Mouse (Mus musculus) MEL (cell line): ENCODE data around the gene Mpig6b. TPM values are rescaled to one million over a fixed set of nuclear protein-coding genes. Genes with fewer than 3 reads are reported as not detected.

ENCODE experiments used
- DNase-seq: peaks from one replicate; pipeline ENCODE4 v3.0.0; 2011; ENCODE audit warnings: low read depth, low spot score
- H3K27ac ChIP-seq: 2 replicates; pipeline ENCODE4 v1.5.1; 2012; ENCODE audit warnings: low read depth, mild to moderate bottlenecking, control low read depth, low read length, moderate library complexity; ENCODE audit not compliant: control insufficient read depth
- H3K27me3 ChIP-seq, 2 experiments: fragments of 150-350 bp in 1 of 2; sonication (generic) in 1 of 2; 2 replicates each; pipeline ENCODE4 v1.6.1; 2012; ENCODE audit warnings: low read length in 2 of 2, mild to moderate bottlenecking in 2 of 2, improper control_type of control experiment in 1 of 2, moderate library complexity in 1 of 2; ENCODE audit not compliant: insufficient read depth in 2 of 2, control insufficient read depth in 1 of 2
- H3K36me3 ChIP-seq, 2 experiments: 2 replicates each; pipeline ENCODE4 v1.6.1; 2012 to 2014; ENCODE audit warnings: low read length in 2 of 2, improper control_type of control experiment in 1 of 2, inconsistent platforms in 1 of 2, mild to moderate bottlenecking in 1 of 2; ENCODE audit not compliant: insufficient read depth in 2 of 2, control insufficient read depth in 1 of 2
- H3K4me1 ChIP-seq, 2 experiments: fragments of 150-350 bp in 1 of 2; sonication (generic) in 1 of 2; 2 replicates each; pipeline ENCODE4 v1.6.1; 2012; ENCODE audit warnings: low read length in 2 of 2, improper control_type of control experiment in 1 of 2, mild to moderate bottlenecking in 1 of 2; ENCODE audit not compliant: insufficient read depth in 2 of 2, control insufficient read depth in 1 of 2
- H3K4me3 ChIP-seq, 2 experiments: fragments of 150-350 bp in 1 of 2; sonication (generic) in 1 of 2; 2 replicates each; pipeline ENCODE4 v1.5.1; 2012; ENCODE audit warnings: low read depth in 2 of 2, low read length in 2 of 2, mild to moderate bottlenecking in 2 of 2, moderate library complexity in 2 of 2, control low read depth in 1 of 2, improper control_type of control experiment in 1 of 2; ENCODE audit not compliant: control insufficient read depth in 1 of 2, insufficient read depth in 1 of 2
- H3K79me2 ChIP-seq: 2 replicates; pipeline ENCODE4 v1.6.1; 2012; ENCODE audit warnings: mild to moderate bottlenecking, low read length, moderate library complexity; ENCODE audit not compliant: control insufficient read depth, poor library complexity, insufficient read depth
- H3K9ac ChIP-seq: 2 replicates; pipeline ENCODE4 v1.6.1; 2012; ENCODE audit warnings: low read depth, mild to moderate bottlenecking, control low read depth, low read length, moderate library complexity; ENCODE audit not compliant: control insufficient read depth, poor library complexity, severe bottlenecking
- H3K9me3 ChIP-seq: fragments of 150-350 bp; sonication (generic); replicated peaks from 2 replicates; pipeline ENCODE4 v1.6.1; 2012; ENCODE audit warnings: mild to moderate bottlenecking, low read length, improper control_type of control experiment, moderate library complexity; ENCODE audit not compliant: insufficient read depth
- BHLHE40 ChIP-seq: IDR thresholded peaks from 2 replicates; pipeline ENCODE4 v1.6.1; 2012; ENCODE audit warnings: low read depth, mild to moderate bottlenecking, inconsistent platforms, low read length, improper control_type of control experiment, borderline replicate concordance
- CHD2 ChIP-seq: IDR thresholded peaks from 2 replicates; pipeline ENCODE4 v1.6.1; 2011; ENCODE audit warnings: low read length, improper control_type of control experiment
- CTCF ChIP-seq, 3 experiments: IDR thresholded peaks in 2 of 3; conservative IDR thresholded peaks in 1 of 3; 2 replicates each; pipeline ENCODE4 v1.5.1; 2011 to 2012; ENCODE audit warnings: low read length in 3 of 3, low read depth in 2 of 3, mild to moderate bottlenecking in 2 of 3, improper control_type of control experiment in 1 of 3, inconsistent platforms in 1 of 3, mixed read lengths in 1 of 3, moderate library complexity in 1 of 3; ENCODE audit not compliant: control insufficient read depth in 1 of 3, insufficient read depth in 1 of 3, poor library complexity in 1 of 3, severe bottlenecking in 1 of 3
- E2F4 ChIP-seq: IDR thresholded peaks from 2 replicates; pipeline ENCODE4 v1.6.1; 2011; ENCODE audit warnings: low read depth, low read length, improper control_type of control experiment, borderline replicate concordance
- ELF1 ChIP-seq: IDR thresholded peaks from 2 replicates; pipeline ENCODE4 v1.6.1; 2014; ENCODE audit warnings: low read depth, mild to moderate bottlenecking, inconsistent platforms, low read length, improper control_type of control experiment, moderate library complexity
- EP300 ChIP-seq, 2 experiments: IDR thresholded peaks; 2 replicates each; pipeline ENCODE4 v1.6.1; 2011; ENCODE audit warnings: improper control_type of control experiment in 2 of 2, low read length in 2 of 2, low read depth in 1 of 2, mild to moderate bottlenecking in 1 of 2
- ETS1 ChIP-seq: IDR thresholded peaks from 2 replicates; pipeline ENCODE4 v1.6.1; 2012; ENCODE audit warnings: low read depth, mild to moderate bottlenecking, inconsistent platforms, low read length, improper control_type of control experiment, moderate library complexity
- GABPA ChIP-seq: IDR thresholded peaks from 2 replicates; pipeline ENCODE4 v1.6.1; 2012; ENCODE audit warnings: low read depth, mild to moderate bottlenecking, inconsistent platforms, low read length, improper control_type of control experiment, moderate library complexity
- HCFC1 ChIP-seq: IDR thresholded peaks from 2 replicates; pipeline ENCODE4 v1.6.1; 2012; ENCODE audit warnings: low read depth, mild to moderate bottlenecking, inconsistent platforms, low read length, improper control_type of control experiment, moderate library complexity
- JUND ChIP-seq: IDR thresholded peaks from 2 replicates; pipeline ENCODE4 v1.6.1; 2011; ENCODE audit warnings: low read depth, mild to moderate bottlenecking, improper control_type of control experiment, low read length
- KAT2A ChIP-seq: conservative IDR thresholded peaks from 2 replicates; pipeline ENCODE4 v1.6.1; 2012; ENCODE audit warnings: low read depth, low read length, improper control_type of control experiment, inconsistent platforms
- MAX ChIP-seq: IDR thresholded peaks from 2 replicates; pipeline ENCODE4 v1.6.1; 2011; ENCODE audit warnings: low read length, improper control_type of control experiment
- MXI1 ChIP-seq: IDR thresholded peaks from 2 replicates; pipeline ENCODE4 v1.6.1; 2011; ENCODE audit warnings: mild to moderate bottlenecking, low read depth, low read length, improper control_type of control experiment
- MYB ChIP-seq: IDR thresholded peaks from 2 replicates; pipeline ENCODE4 v1.6.1; 2011; ENCODE audit warnings: mild to moderate bottlenecking, low read depth, low read length, improper control_type of control experiment
- MYC ChIP-seq: IDR thresholded peaks from 2 replicates; pipeline ENCODE4 v1.6.1; 2011; ENCODE audit warnings: low read depth, mild to moderate bottlenecking, low read length, improper control_type of control experiment, moderate library complexity
- NELFE ChIP-seq: IDR thresholded peaks from 2 replicates; pipeline ENCODE4 v1.6.1; 2011; ENCODE audit warnings: low read depth, low read length, improper control_type of control experiment
- NRF1 ChIP-seq: IDR thresholded peaks from 2 replicates; pipeline ENCODE4 v1.6.1; 2014; ENCODE audit warnings: low read depth, mild to moderate bottlenecking, inconsistent platforms, low read length, improper control_type of control experiment, moderate library complexity; ENCODE audit not compliant: poor library complexity, insufficient read depth, severe bottlenecking
- POLR2A ChIP-seq, 2 experiments: IDR thresholded peaks; 2 replicates each; pipeline ENCODE4 v1.6.1; 2011 to 2012; ENCODE audit warnings: low read length in 2 of 2, mild to moderate bottlenecking in 2 of 2, control low read depth in 1 of 2, improper control_type of control experiment in 1 of 2, low read depth in 1 of 2, moderate library complexity in 1 of 2; ENCODE audit not compliant: control insufficient read depth in 1 of 2, insufficient read depth in 1 of 2, poor library complexity in 1 of 2
- POLR2AphosphoS2 ChIP-seq: IDR thresholded peaks from 2 replicates; pipeline ENCODE4 v1.6.1; 2011; ENCODE audit warnings: low read length, improper control_type of control experiment
- POLR2AphosphoS5 ChIP-seq: IDR thresholded peaks from 2 replicates; pipeline ENCODE4 v1.6.1; 2012; ENCODE audit warnings: low read depth, borderline replicate concordance, mild to moderate bottlenecking, inconsistent platforms, low read length, moderate library complexity, mixed read lengths
- RAD21 ChIP-seq: IDR thresholded peaks from 2 replicates; pipeline ENCODE4 v1.6.1; 2011; ENCODE audit warnings: mild to moderate bottlenecking, low read depth, low read length, improper control_type of control experiment
- RCOR1 ChIP-seq: IDR thresholded peaks from 2 replicates; pipeline ENCODE4 v1.6.1; 2012; ENCODE audit warnings: low read depth, mild to moderate bottlenecking, inconsistent platforms, low read length, improper control_type of control experiment
- SIN3A ChIP-seq: IDR thresholded peaks from 2 replicates; pipeline ENCODE4 v1.6.1; 2012; ENCODE audit warnings: low read length, improper control_type of control experiment, inconsistent platforms
- TBP ChIP-seq: IDR thresholded peaks from 2 replicates; pipeline ENCODE4 v1.8.0; 2011; ENCODE audit warnings: low read depth, low read length, improper control_type of control experiment
- TCF12 ChIP-seq: IDR thresholded peaks from 2 replicates; pipeline ENCODE4 v1.6.1; 2014; ENCODE audit warnings: low read depth, mild to moderate bottlenecking, inconsistent platforms, low read length, improper control_type of control experiment, moderate library complexity
- UBTF ChIP-seq: IDR thresholded peaks from 2 replicates; pipeline ENCODE4 v1.6.1; 2012; ENCODE audit warnings: low read depth, mild to moderate bottlenecking, inconsistent platforms, low read length, improper control_type of control experiment, moderate library complexity, borderline replicate concordance; ENCODE audit not compliant: insufficient read depth
- USF1 ChIP-seq: IDR thresholded peaks from 2 replicates; pipeline ENCODE4 v1.6.1; 2014; ENCODE audit warnings: low read depth, mild to moderate bottlenecking, inconsistent platforms, low read length, improper control_type of control experiment, moderate library complexity
- ZC3H11A ChIP-seq: IDR thresholded peaks from 2 replicates; pipeline ENCODE4 v1.6.1; 2012; ENCODE audit warnings: low read depth, mild to moderate bottlenecking, inconsistent platforms, low read length, improper control_type of control experiment
- ZKSCAN1 ChIP-seq: IDR thresholded peaks from 2 replicates; pipeline ENCODE4 v1.6.1; 2012; ENCODE audit warnings: low read depth, mild to moderate bottlenecking, inconsistent platforms, low read length, improper control_type of control experiment, moderate library complexity
- ZMIZ1 ChIP-seq: IDR thresholded peaks from 2 replicates; pipeline ENCODE4 v1.6.1; 2012; ENCODE audit warnings: low read depth, mild to moderate bottlenecking, inconsistent platforms, low read length, improper control_type of control experiment, moderate library complexity
- ZNF384 ChIP-seq: IDR thresholded peaks from 2 replicates; pipeline ENCODE4 v1.6.1; 2012; ENCODE audit warnings: low read depth, mild to moderate bottlenecking, inconsistent platforms, low read length, improper control_type of control experiment
- polyA plus RNA-seq, 2 experiments: library from polyadenylated mRNA; stranded (reverse) in 1 of 2; unstranded in 1 of 2; fragments of >175 nt in 1 of 2; fragments of >200 nt in 1 of 2; gene quantifications; 2 replicates each; pipeline versions ENCODE4 v1.2.1 to v1.2.4; 2012; ENCODE audit warnings: low replicate concordance in 2 of 2, low read depth in 1 of 2; ENCODE audit not compliant: insufficient read length in 2 of 2, insufficient read depth in 1 of 2, missing spikeins in 1 of 2
- total RNA-seq: library from RNA; depleted of rRNA; stranded (reverse); fragments of 300-350 nt; gene quantifications from 2 replicates; pipeline ENCODE4 v1.2.3, GENCODE M21; 2012

The Mpig6b gene
- total and polyA plus RNA-seq, 3 experiments, result not detected

GRCm38 (mm10) chr17:35051156-35052086, 14.6 kb downstream of the Mpig6b start (continued):
- TF ChIP-seq ZMIZ1 (peak; percentile 82), ETS1 (peak; percentile 98), BHLHE40 (no peak; the same call in 1 of the 2 replicates), HCFC1 (peak; percentile 78)

- peaks cover 3 to 34% of the 10 kb centered on the region in 2 experiments; a peak in 3 of 4 replicates for H3K4me1 ChIP-seq
- no peaks in the 10 kb centered on the region for H3K9me3 ChIP-seq
- H3K79me2 ChIP-seq, result peaks cover 42% of the 10 kb centered on the region
- H3K36me3 ChIP-seq, result peaks cover 4 to 28% of the 10 kb centered on the region in 2 experiments
- H3K27me3 ChIP-seq, result no peaks in the 10 kb centered on the region
- H3K4me3 ChIP-seq, result peak overlapping the region; percentile 76 to 87
- peak overlapping the region; percentile 90 for H3K9ac ChIP-seq
- H3K27ac ChIP-seq, result peak overlapping the region; percentile 97
- peak; percentile 87 for DNase-seq
- peak; percentile 60 to 69; a peak in 2 of 4 replicates for TF ChIP-seq POLR2A (IDR thresholded peaks at IDR 0.05; ENCODE audit: control insufficient read depth in 1 of 2, insufficient read depth in 1 of 2, low read depth in 1 of 2, low read length in 2 of 2, poor library complexity in 1 of 2)
- TF ChIP-seq TBP, result no peak
- TF ChIP-seq CHD2, result no peak
- TF ChIP-seq MAX, result no peak
- TF ChIP-seq ZC3H11A, result no peak
- 0 out of 2 replicates have a peak, but pooled peaks have one; percentile 47 for TF ChIP-seq UBTF
- TF ChIP-seq EP300 (IDR thresholded peaks at IDR 0.05; ENCODE audit: low read depth in 1 of 2, low read length in 2 of 2), result 0 out of 4 replicates have a peak, but pooled peaks of 1 of the 2 experiments have one; percentile 3
- no peak for TF ChIP-seq BHLHE40
- no peak for TF ChIP-seq RCOR1
- TF ChIP-seq GABPA, result no peak
- TF ChIP-seq MYB, result no peak
- TF ChIP-seq ELF1, result peak; percentile 84
- TF ChIP-seq MYC, result no peak
- peak; percentile 19 for TF ChIP-seq SIN3A
- no peak for TF ChIP-seq TCF12
- TF ChIP-seq ZKSCAN1, result no peak
- TF ChIP-seq NRF1, result no peak
- TF ChIP-seq MXI1, result no peak
- no peak for TF ChIP-seq E2F4
- TF ChIP-seq ETS1, result peak; percentile 17; the same call in 1 of the 2 replicates
- no peak for TF ChIP-seq KAT2A
- no peak for TF ChIP-seq ZNF384
- TF ChIP-seq HCFC1, result peak; percentile 51; the same call in 1 of the 2 replicates
- 0 out of 2 replicates have a peak, but pooled peaks have one; percentile 15 for TF ChIP-seq ZMIZ1
- peak; percentile 57 for TF ChIP-seq NELFE
- TF ChIP-seq RAD21, result no peak
- no peak; the same call in 1 of the 2 replicates for TF ChIP-seq POLR2AphosphoS2
- no peak for TF ChIP-seq CTCF (IDR thresholded peaks at IDR 0.05 in 2 of 3, conservative IDR thresholded peaks at IDR 0.05 in 1 of 3; ENCODE audit: control insufficient read depth in 1 of 3, insufficient read depth in 1 of 3, low read depth in 2 of 3, low read length in 3 of 3, poor library complexity in 1 of 3, severe bottlenecking in 1 of 3)
- no peak for TF ChIP-seq JUND
- TF ChIP-seq POLR2AphosphoS5, result no peak
- TF ChIP-seq USF1, result no peak
These were observed 15.7 kb downstream of the Mpig6b start for GRCm38 (mm10) chr17:35050126-35050750.
